Mouse (Mus musculus): ENCODE measurements at regions not wholly inside any gene's neighbourhood (a gene's known extent, or its start where the extent isn't known, plus 50 kb on each side); places are given as distances from the start of the nearest gene placed in this dataset.
A peak's percentile ranks its signal among the peaks of the same experiment; 100 is the strongest.

DNA sequence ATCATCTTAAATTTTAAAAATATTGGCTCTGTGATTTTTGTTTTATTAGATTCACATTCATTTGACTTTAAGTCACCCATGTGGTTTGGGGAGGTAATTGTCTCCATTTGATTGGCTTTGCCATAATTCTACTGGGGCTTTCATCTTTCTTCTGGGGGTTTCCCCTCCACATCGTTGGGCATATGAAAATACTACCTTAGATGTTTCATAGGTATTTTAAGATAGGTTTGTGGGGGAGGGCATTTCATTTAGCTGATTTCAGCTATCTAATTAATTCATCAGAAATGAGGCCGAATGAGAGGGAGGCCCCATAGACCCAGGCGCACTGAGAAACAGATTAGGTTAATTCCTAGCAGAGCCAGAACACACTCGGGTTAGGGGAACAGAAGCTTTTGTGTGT, 259.6 kb downstream of the Hhipl2 start:
- H3K9me3 ChIP-seq (ENCODE audit: control insufficient read depth, low read length) = no peaks in the 10 kb centered on the region
- H3K27me3 ChIP-seq (ENCODE audit: control insufficient read depth, insufficient read depth, low read length) = no peaks in the 10 kb centered on the region
- peaks cover 6 to 8% of the 10 kb centered on the region in 2 experiments; a peak in 2 of 4 replicates for H3K4me1 ChIP-seq (ENCODE audit: control insufficient read depth in 2 of 2, insufficient read depth in 2 of 2, low read length in 2 of 2)
- WGBS = 85% methylated on average over 4 of the region's 4 CpGs
- no peak for ATAC-seq (ENCODE audit: insufficient number of reproducible peaks, insufficient read depth, low FRiP score, low read depth)
- no peak overlapping the region for H3K4me3 ChIP-seq (ENCODE audit: control insufficient read depth in 1 of 2, insufficient read depth in 1 of 2, low read depth in 1 of 2, low read length in 2 of 2)
- no peak overlapping the region for H3K9ac ChIP-seq (ENCODE audit: low read length)
- no peak overlapping the region for H3K4me2 ChIP-seq (ENCODE audit: low read length)
- H3K27ac ChIP-seq (replicated peaks in 1 of 2; ENCODE audit: control insufficient read depth in 1 of 2, insufficient read depth in 1 of 2, low read depth in 2 of 2, low read length in 2 of 2) = no peak overlapping the region
- no peaks in the 10 kb centered on the region for H3K36me3 ChIP-seq (ENCODE audit: control insufficient read depth, insufficient read depth, low read length)

DNA sequence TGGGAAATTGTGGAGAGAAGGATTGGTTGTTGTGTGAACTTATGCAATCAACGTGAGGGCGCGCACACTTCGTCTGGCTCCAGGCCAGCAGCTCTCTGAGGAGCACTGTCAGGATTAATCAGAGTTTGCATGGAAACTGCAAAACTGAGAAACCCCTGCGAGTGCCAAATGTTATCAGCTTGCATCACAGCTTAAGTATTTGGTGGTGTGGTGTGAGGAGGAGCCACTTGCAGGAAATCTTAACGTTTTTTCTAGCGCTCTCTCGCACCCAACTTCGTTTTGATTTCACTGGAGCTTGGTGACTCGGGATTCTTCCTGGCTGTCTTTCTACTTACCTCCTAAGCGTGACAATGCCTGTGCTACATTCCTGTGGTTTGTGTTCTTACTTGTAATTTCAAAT, 261.9 kb downstream of the Hhipl2 start:
- Histone ChIP-seq H3K9ac (ENCODE audit: low read length) (no peak overlapping the region), H3K27ac (replicated peaks in 1 of 2; ENCODE audit: control insufficient read depth in 1 of 2, insufficient read depth in 1 of 2, low read depth in 2 of 2, low read length in 2 of 2) (no peak overlapping the region), H3K4me2 (ENCODE audit: low read length) (peak overlapping the region; percentile 51), H3K4me3 (ENCODE audit: control insufficient read depth in 1 of 2, insufficient read depth in 1 of 2, low read depth in 1 of 2, low read length in 2 of 2) (no peak overlapping the region), H3K27me3 (ENCODE audit: control insufficient read depth, insufficient read depth, low read length) (no peaks in the 10 kb centered on the region), H3K4me1 (ENCODE audit: control insufficient read depth in 2 of 2, insufficient read depth in 2 of 2, low read length in 2 of 2) (peaks cover 6% of the 10 kb centered on the region in 2 experiments; a peak in 2 of 4 replicates), H3K36me3 (ENCODE audit: control insufficient read depth, insufficient read depth, low read length) (no peaks in the 10 kb centered on the region), H3K9me3 (ENCODE audit: control insufficient read depth, low read length) (no peaks in the 10 kb centered on the region)
- ATAC-seq (ENCODE audit: insufficient number of reproducible peaks, insufficient read depth, low FRiP score, low read depth) = 0 out of 2 replicates have a peak, but pooled peaks have one; percentile 50
- WGBS = 21% methylated on average over 11 of the region's 11 CpGs

DNA sequence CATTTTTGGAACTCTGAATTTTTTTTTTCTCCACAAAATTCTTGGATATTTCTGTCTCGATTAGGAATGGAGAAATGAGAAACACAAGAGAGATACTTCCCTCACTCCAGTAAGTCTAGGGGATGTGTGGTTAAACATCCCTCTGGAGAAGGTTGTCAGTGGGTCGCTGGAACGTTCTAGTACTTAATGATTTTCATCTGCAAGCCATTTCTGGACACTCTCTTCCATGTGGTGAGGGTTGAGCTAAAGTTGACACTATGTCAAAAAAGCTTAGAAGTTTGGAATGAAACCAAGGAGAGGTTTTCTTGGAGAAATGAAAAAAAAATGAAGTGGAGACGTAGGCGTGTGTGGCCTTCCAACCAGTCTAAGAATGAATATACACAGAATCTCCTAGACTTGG, 268.0 kb downstream of the Hhipl2 start:
- Histone ChIP-seq H3K4me3 (ENCODE audit: control insufficient read depth in 1 of 2, insufficient read depth in 1 of 2, low read depth in 1 of 2, low read length in 2 of 2) (no peak overlapping the region), H3K9me3 (ENCODE audit: control insufficient read depth, low read length) (no peaks in the 10 kb centered on the region), H3K9ac (ENCODE audit: low read length) (no peak overlapping the region), H3K4me1 (ENCODE audit: control insufficient read depth in 2 of 2, insufficient read depth in 2 of 2, low read length in 2 of 2) (no peaks in the 10 kb centered on the region), H3K36me3 (ENCODE audit: control insufficient read depth, insufficient read depth, low read length) (no peaks in the 10 kb centered on the region), H3K4me2 (ENCODE audit: low read length) (no peak overlapping the region), H3K27me3 (ENCODE audit: control insufficient read depth, insufficient read depth, low read length) (no peaks in the 10 kb centered on the region), H3K27ac (replicated peaks in 1 of 2; ENCODE audit: control insufficient read depth in 1 of 2, insufficient read depth in 1 of 2, low read depth in 2 of 2, low read length in 2 of 2) (no peak overlapping the region)
- 85% methylated on average over 5 of the region's 5 CpGs for WGBS
- ATAC-seq (ENCODE audit: insufficient number of reproducible peaks, insufficient read depth, low FRiP score, low read depth) = no peak

DNA sequence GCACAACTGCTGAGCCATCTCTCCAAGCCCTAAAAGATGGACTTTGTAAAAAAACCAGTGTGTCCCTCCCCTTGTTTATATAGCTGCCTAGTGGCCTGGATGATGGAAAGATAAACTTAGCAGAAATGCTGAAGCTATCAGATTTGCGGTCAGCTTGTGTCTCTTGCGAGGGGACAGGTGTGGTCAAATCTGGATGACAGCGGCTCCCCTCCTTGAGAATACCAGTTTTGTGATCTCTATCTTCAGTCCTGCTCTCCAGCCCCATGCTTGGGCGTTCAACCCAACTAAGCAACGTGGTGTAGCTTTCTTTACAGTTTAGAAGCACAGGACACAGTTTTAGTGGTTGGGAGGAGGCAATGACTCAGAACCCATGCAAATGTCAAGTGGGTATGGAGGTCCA, 274.7 kb downstream of the Hhipl2 start:
- no peak overlapping the region for H3K4me2 ChIP-seq (ENCODE audit: low read length)
- no peak for ATAC-seq (ENCODE audit: insufficient number of reproducible peaks, insufficient read depth, low FRiP score, low read depth)
- H3K4me3 ChIP-seq (ENCODE audit: control insufficient read depth in 1 of 2, insufficient read depth in 1 of 2, low read depth in 1 of 2, low read length in 2 of 2) = no peak overlapping the region
- H3K9me3 ChIP-seq (ENCODE audit: control insufficient read depth, low read length) = no peaks in the 10 kb centered on the region
- no peaks in the 10 kb centered on the region for H3K27me3 ChIP-seq (ENCODE audit: control insufficient read depth, insufficient read depth, low read length)
- no peaks in the 10 kb centered on the region for H3K4me1 ChIP-seq (ENCODE audit: control insufficient read depth in 2 of 2, insufficient read depth in 2 of 2, low read length in 2 of 2)
- H3K27ac ChIP-seq (replicated peaks in 1 of 2; ENCODE audit: control insufficient read depth in 1 of 2, insufficient read depth in 1 of 2, low read depth in 2 of 2, low read length in 2 of 2) = no peak overlapping the region
- no peaks in the 10 kb centered on the region for H3K36me3 ChIP-seq (ENCODE audit: control insufficient read depth, insufficient read depth, low read length)
- 83% methylated on average over 5 of the region's 5 CpGs for WGBS
- H3K9ac ChIP-seq (ENCODE audit: low read length) = no peak overlapping the region

DNA sequence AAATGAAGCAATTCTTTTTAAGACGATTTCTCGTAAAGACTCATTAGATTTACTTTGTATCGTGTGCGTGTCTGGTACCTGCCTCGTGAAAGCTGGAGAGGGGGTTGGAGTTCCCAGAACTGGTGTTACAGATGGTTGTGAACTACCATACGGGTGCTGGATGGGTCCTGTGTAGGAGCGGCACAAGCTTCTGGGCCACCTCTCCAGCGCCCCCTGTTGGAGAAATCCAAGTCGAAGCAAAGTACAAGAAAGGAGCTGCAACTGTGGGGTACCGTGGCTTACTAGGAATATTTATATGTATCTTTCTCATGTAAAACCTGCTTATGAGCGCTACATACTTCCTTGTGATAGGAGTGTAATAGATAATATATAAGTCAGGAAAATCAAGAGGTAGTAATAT, 281.3 kb downstream of the Hhipl2 start:
- ATAC-seq (ENCODE audit: insufficient number of reproducible peaks, insufficient read depth, low FRiP score, low read depth) = no peak
- WGBS = 77% methylated on average over 11 of the region's 11 CpGs

DNA sequence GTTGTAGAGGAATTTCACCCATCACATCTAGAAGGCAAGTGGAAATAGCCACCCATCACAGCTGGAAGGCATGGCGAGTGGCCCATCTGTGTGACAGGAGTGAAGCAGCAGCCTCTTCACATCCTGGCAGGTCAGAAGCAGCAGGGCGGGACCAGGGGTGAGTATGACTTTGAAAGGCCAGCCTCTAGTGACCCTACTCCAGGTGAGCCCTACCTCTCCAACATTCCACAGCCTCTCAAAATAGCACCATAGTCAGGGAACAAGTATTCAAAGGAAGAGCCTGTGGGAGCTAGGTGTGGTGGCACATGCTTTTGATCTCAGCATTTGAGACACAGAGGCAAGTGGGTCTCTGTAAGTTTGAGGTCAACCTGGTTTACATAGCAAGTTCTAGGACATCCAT, 284.9 kb downstream of the Hhipl2 start:
- H3K36me3 ChIP-seq (ENCODE audit: control insufficient read depth, insufficient read depth, low read length) = no peaks in the 10 kb centered on the region
- no peak overlapping the region for H3K9ac ChIP-seq (ENCODE audit: low read length)
- H3K27me3 ChIP-seq (ENCODE audit: control insufficient read depth, insufficient read depth, low read length) = no peaks in the 10 kb centered on the region
- H3K4me2 ChIP-seq (ENCODE audit: low read length) = no peak overlapping the region
- ATAC-seq (ENCODE audit: insufficient number of reproducible peaks, insufficient read depth, low FRiP score, low read depth) = no peak
- 81% methylated on average over 2 of the region's 2 CpGs for WGBS
- H3K4me1 ChIP-seq (ENCODE audit: control insufficient read depth in 2 of 2, insufficient read depth in 2 of 2, low read length in 2 of 2) = no peaks in the 10 kb centered on the region
- H3K27ac ChIP-seq (replicated peaks in 1 of 2; ENCODE audit: control insufficient read depth in 1 of 2, insufficient read depth in 1 of 2, low read depth in 2 of 2, low read length in 2 of 2) = no peak overlapping the region
- H3K9me3 ChIP-seq (ENCODE audit: control insufficient read depth, low read length) = no peaks in the 10 kb centered on the region
- H3K4me3 ChIP-seq (ENCODE audit: control insufficient read depth in 1 of 2, insufficient read depth in 1 of 2, low read depth in 1 of 2, low read length in 2 of 2) = no peak overlapping the region

More for the DNA sequence above, 281.3 kb downstream of the Hhipl2 start:
- H3K4me3 ChIP-seq (ENCODE audit: control insufficient read depth in 1 of 2, insufficient read depth in 1 of 2, low read depth in 1 of 2, low read length in 2 of 2) = no peak overlapping the region
- no peak overlapping the region for H3K9ac ChIP-seq (ENCODE audit: low read length)
- H3K4me2 ChIP-seq (ENCODE audit: low read length) = no peak overlapping the region
- no peaks in the 10 kb centered on the region for H3K36me3 ChIP-seq (ENCODE audit: control insufficient read depth, insufficient read depth, low read length)
- H3K4me1 ChIP-seq (ENCODE audit: control insufficient read depth in 2 of 2, insufficient read depth in 2 of 2, low read length in 2 of 2) = no peaks in the 10 kb centered on the region
- H3K27ac ChIP-seq (replicated peaks in 1 of 2; ENCODE audit: control insufficient read depth in 1 of 2, insufficient read depth in 1 of 2, low read depth in 2 of 2, low read length in 2 of 2) = no peak overlapping the region
- H3K9me3 ChIP-seq (ENCODE audit: control insufficient read depth, low read length) = no peaks in the 10 kb centered on the region
- no peaks in the 10 kb centered on the region for H3K27me3 ChIP-seq (ENCODE audit: control insufficient read depth, insufficient read depth, low read length)

DNA sequence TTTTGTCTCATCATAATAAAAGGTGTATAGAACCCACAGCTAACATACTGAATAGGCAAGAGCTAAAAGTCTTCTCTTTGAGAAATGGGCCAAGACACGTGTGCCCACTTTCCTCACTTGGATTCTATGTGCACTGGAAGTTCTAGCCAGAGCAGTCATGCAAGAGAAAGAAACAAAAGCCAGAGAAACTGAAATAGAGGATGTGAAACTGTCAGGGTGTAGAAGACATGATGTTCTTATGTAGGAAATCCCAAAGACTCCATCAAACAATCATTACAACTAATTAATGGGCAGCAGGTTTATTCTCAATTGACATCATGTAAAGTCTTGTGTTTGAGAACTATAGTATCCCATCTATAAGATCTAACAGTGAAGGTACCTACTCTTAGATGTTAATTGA, 294.9 kb downstream of the Hhipl2 start:
- ATAC-seq (ENCODE audit: insufficient number of reproducible peaks, insufficient read depth, low FRiP score, low read depth) = no peak
- Histone ChIP-seq H3K27me3 (ENCODE audit: control insufficient read depth, insufficient read depth, low read length) (no peaks in the 10 kb centered on the region), H3K9ac (ENCODE audit: low read length) (no peak overlapping the region), H3K27ac (replicated peaks in 1 of 2; ENCODE audit: control insufficient read depth in 1 of 2, insufficient read depth in 1 of 2, low read depth in 2 of 2, low read length in 2 of 2) (no peak overlapping the region), H3K36me3 (ENCODE audit: control insufficient read depth, insufficient read depth, low read length) (no peaks in the 10 kb centered on the region), H3K9me3 (ENCODE audit: control insufficient read depth, low read length) (no peaks in the 10 kb centered on the region), H3K4me3 (ENCODE audit: control insufficient read depth in 1 of 2, insufficient read depth in 1 of 2, low read depth in 1 of 2, low read length in 2 of 2) (no peak overlapping the region), H3K4me1 (ENCODE audit: control insufficient read depth in 2 of 2, insufficient read depth in 2 of 2, low read length in 2 of 2) (0 out of 4 replicates have a peak, but pooled peaks cover 0 to 2% of the 10 kb centered on the region in 2 experiments), H3K4me2 (ENCODE audit: low read length) (no peak overlapping the region)
- WGBS = 81% methylated on average over 1 of the region's 1 CpGs

DNA sequence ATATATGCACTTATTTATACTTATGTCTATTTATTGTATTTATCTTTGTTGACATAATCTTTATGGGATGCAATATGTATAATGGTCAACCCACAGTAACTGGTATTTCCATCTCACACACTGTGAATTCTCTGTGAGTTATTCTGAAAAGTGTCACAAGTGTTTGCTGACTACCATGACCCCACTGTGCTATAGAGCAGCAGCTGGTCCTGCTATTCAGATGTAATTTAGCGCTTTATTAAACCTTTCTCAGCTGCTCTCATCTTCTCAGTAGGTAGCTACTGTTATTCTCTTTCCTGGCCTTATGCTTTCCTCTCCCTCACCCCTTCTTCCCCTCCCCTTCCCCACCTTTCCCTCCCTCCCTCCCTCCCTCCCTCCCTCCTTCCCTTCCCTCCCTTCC, 296.0 kb upstream of the Dusp10 start:
- H3K27me3 ChIP-seq (ENCODE audit: control insufficient read depth, insufficient read depth, low read length) = no peaks in the 10 kb centered on the region
- H3K4me1 ChIP-seq (ENCODE audit: control insufficient read depth in 2 of 2, insufficient read depth in 2 of 2, low read length in 2 of 2) = no peaks in the 10 kb centered on the region
- no peak overlapping the region for H3K4me3 ChIP-seq (ENCODE audit: control insufficient read depth in 1 of 2, insufficient read depth in 1 of 2, low read depth in 1 of 2, low read length in 2 of 2)
- no peaks in the 10 kb centered on the region for H3K36me3 ChIP-seq (ENCODE audit: control insufficient read depth, insufficient read depth, low read length)
- no peaks in the 10 kb centered on the region for H3K9me3 ChIP-seq (ENCODE audit: control insufficient read depth, low read length)
- H3K27ac ChIP-seq (replicated peaks in 1 of 2; ENCODE audit: control insufficient read depth in 1 of 2, insufficient read depth in 1 of 2, low read depth in 2 of 2, low read length in 2 of 2) = no peak overlapping the region
- H3K4me2 ChIP-seq (ENCODE audit: low read length) = no peak overlapping the region
- no peak overlapping the region for H3K9ac ChIP-seq (ENCODE audit: low read length)
- WGBS = 81% methylated on average over 1 of the region's 1 CpGs
- no peak for ATAC-seq (ENCODE audit: insufficient number of reproducible peaks, insufficient read depth, low FRiP score, low read depth)

Data from heart, embryonic 14.5 days (tissue).